Mouse (Mus musculus): ENCODE measurements around the gene Lysmd4.

Gene Lysmd4

DNA sequence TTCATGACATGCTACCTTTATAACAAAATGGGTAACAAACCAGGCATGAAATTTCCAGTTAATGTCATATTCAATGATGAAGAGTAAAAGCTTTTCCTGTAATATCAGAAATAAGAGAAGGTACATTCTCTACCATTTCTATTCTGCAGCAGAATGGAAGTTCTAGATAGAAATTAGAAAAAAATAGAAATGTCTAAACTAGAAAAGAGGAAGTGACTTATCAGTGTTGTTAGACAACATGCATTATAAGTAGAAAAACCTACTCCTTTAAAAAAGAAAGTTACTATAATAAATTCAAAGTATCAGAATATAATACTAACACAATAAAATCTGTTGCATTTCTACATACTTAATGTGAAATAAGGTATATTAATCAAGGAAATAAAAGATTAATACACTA lies 96.4 kb downstream of the Lysmd4 start:
- ATAC-seq (ENCODE audit: insufficient number of reproducible peaks, low FRiP score, low TSS enrichment): no peak

DNA sequence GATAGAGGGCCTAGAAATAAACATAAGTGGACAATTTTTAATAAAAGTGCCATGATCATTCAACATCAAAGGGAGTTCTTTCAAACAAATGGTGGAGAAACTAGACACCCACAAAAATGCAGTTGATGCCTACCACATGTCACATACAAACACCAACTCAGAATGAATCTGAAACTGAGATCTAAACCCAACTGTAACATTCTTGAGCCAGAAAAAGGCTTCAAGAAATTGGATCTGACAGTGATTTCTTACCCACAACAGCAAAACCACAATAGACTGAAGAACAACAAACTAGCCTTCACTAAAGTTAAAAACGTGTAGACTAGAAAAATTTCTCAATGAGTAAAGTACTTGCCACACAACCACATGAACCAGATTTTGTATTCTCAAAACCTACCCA lies 98.0 kb downstream of the Lysmd4 start:
- no peak for ATAC-seq (ENCODE audit: insufficient number of reproducible peaks, low FRiP score, low TSS enrichment)

DNA sequence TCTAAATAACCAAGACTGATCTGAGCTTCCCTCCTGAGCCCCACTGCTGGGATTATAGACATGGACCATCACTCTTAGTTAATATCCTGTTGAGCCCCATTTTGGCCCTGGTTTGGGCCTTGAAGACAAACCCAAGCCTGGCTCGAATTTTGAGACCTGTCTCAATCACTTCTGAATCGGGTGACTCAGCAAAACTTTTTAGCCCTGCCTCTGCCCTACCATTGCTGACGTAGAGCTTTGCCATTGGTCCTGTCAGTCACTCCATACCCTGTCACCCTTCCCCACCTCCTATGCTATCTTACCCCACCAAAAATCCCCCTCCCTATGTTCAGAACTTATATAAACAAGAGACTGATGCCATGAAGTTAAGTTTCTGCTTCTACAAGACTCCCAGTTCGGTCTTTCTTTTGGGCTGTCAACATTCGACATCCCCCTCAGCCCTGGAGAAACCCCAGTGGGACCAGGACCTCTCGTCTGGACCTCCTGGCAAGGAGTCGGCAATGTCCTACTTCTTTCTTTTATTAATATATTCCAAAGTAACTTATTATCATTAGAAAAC lies 119.8 kb downstream of the Lysmd4 start:
- no peak for ATAC-seq (ENCODE audit: insufficient number of reproducible peaks, low FRiP score, low TSS enrichment)

DNA sequence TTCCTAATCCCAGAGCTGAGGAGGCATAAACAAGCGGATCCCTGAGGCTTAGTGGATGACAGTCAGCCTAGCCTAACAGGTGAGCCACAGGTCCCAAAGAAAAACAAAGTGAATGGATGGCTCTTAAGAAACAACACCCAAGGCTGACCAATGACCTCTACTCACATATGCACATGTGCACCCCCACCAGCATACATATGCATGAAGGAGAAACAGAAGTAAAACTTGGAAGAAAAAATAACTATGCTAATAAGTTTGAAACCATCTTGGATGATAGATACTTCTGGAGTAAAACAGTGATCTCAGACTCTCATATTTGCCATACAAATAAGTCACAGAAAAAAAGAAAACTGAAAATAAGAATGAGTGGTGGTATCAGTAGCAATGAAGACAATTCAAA lies 122.1 kb downstream of the Lysmd4 start:
- no peak for ATAC-seq (ENCODE audit: insufficient number of reproducible peaks, low FRiP score, low TSS enrichment)

DNA sequence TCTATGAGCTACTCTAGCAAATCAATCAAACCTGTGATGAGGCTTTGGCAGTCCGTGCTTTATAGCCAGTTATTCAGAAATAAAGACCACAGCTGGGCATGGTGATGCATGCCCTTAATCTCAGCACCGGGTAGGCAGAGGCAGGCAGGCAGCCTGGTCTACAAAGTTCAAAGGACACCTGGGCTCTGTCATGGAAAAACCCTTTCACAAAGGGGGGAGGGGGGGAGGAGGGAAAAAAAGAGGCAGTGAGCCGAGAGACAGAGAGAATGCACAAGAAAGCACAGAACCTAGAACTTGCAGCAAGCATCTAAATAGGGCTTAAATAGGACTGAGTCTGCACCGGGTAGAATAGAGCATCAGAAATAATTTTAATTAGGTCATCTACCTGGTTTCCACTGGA lies 130.6 kb downstream of the Lysmd4 start:
- ATAC-seq (ENCODE audit: insufficient number of reproducible peaks, low FRiP score, low TSS enrichment): no peak

DNA sequence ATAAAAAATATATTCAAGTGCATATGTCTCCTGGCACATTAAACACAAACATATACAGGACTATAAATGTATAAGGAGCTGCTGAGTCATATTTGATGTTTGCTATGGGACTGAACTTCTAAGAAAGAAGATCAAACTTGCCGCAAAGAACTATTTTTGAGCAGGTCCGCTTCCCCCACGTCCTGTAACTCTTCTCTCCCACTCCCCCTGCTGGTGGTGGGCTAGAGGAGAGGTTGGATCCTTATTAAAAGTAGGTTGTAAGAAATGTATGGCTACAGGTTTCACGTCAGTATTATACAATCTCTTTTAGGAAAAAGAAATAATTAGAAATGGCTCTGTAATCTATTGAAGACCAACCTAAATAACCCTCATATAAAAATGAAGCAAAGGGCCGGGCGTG lies 131.3 kb downstream of the Lysmd4 start:
- ATAC-seq (ENCODE audit: insufficient number of reproducible peaks, low FRiP score, low TSS enrichment): no peak

DNA sequence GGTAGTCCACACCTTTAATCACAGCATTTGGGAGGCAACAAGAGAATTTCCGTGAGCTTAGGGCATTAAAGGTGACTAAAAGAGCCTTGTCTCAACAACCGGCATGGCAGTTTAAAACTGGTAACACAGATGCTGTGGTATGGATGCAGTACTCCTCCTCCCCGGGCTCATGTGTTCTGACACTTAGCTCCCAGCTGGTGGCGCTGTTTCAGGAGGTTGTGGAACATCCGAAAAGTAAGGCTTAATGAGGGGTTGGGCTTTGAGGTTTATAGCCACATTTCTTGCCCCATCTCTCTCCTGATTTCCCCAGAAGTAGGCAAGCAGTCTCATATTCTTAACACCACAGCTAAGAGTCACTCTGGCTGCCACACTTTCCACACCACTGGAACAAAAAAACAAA lies 133.5 kb downstream of the Lysmd4 start:
- no peak for ATAC-seq (ENCODE audit: insufficient number of reproducible peaks, low FRiP score, low TSS enrichment)

Measured in cerebellum, adult (tissue).